Mouse (Mus musculus) bone marrow macrophage, adult 2 months (primary cell): ENCODE results near the gene Vwf. TPM values are rescaled to one million over a fixed set of nuclear protein-coding genes. Genes with fewer than 3 reads are reported as not detected.

Source experiments
- H3K27ac ChIP-seq: 2 replicates; pipeline ENCODE4 v1.5.1; 2012; ENCODE audit warnings: low read depth, low read length; ENCODE audit not compliant: insufficient read depth
- H3K4me1 ChIP-seq: 2 replicates; pipeline ENCODE4 v1.6.1; 2012; ENCODE audit warnings: low read length; ENCODE audit not compliant: control insufficient read depth, insufficient read depth
- H3K4me3 ChIP-seq: 2 replicates; pipeline ENCODE4 v1.5.1; 2012; ENCODE audit warnings: mild to moderate bottlenecking, low read length, moderate library complexity; ENCODE audit not compliant: insufficient read depth
- CTCF ChIP-seq: IDR thresholded peaks from 2 replicates; pipeline ENCODE4 v1.5.1; 2012; ENCODE audit warnings: low read depth, mild to moderate bottlenecking, low read length, moderate library complexity
- POLR2A ChIP-seq: IDR thresholded peaks from 2 replicates; pipeline ENCODE4 v1.6.1; 2012; ENCODE audit warnings: mild to moderate bottlenecking, low read depth, low read length, borderline replicate concordance
- polyA plus RNA-seq: library from polyadenylated mRNA; stranded (reverse); fragments of >200 nt; gene quantifications from 2 replicates; pipeline ENCODE4 v1.2.4, GENCODE M21; 2012; ENCODE audit not compliant: missing spikeins, insufficient read depth, insufficient read length

Gene Vwf
- polyA plus RNA-seq, 1 experiment = 11.0 TPM

GRCm38 (mm10) chr6:125515503-125516315 lies 30.9 kb upstream of the Vwf start:
- H3K4me3 ChIP-seq = no peak overlapping the region
- peak overlapping the region; percentile 63 for H3K27ac ChIP-seq
- TF ChIP-seq CTCF (no peak), POLR2A (no peak)
- H3K4me1 ChIP-seq = peaks cover 53% of the 10 kb centered on the region

GRCm38 (mm10) chr6:125521558-125522193 lies 24.9 kb upstream of the Vwf start:
- TF ChIP-seq POLR2A (no peak), CTCF (no peak)
- H3K27ac ChIP-seq = no peak overlapping the region
- no peak overlapping the region for H3K4me3 ChIP-seq
- peaks cover 11% of the 10 kb centered on the region for H3K4me1 ChIP-seq

GRCm38 (mm10) chr6:125524027-125524426 lies 22.5 kb upstream of the Vwf start:
- TF ChIP-seq POLR2A (no peak), CTCF (no peak)
- no peak overlapping the region for H3K27ac ChIP-seq
- H3K4me1 ChIP-seq = peaks cover 29% of the 10 kb centered on the region
- H3K4me3 ChIP-seq = no peak overlapping the region

GRCm38 (mm10) chr6:125526066-125526465 lies 20.5 kb upstream of the Vwf start:
- Histone ChIP-seq H3K27ac (no peak overlapping the region), H3K4me3 (no peak overlapping the region), H3K4me1 (peaks cover 37% of the 10 kb centered on the region)
- TF ChIP-seq POLR2A = no peak
- TF ChIP-seq CTCF = no peak

GRCm38 (mm10) chr6:125528614-125529200 lies 17.9 kb upstream of the Vwf start:
- H3K4me1 ChIP-seq = peaks cover 53% of the 10 kb centered on the region
- H3K4me3 ChIP-seq = no peak overlapping the region
- no peak for TF ChIP-seq CTCF
- TF ChIP-seq POLR2A = no peak
- H3K27ac ChIP-seq = no peak overlapping the region

GRCm38 (mm10) chr6:125529479-125529878 lies 17.1 kb upstream of the Vwf start:
- Histone ChIP-seq H3K4me1 (peaks cover 55% of the 10 kb centered on the region), H3K27ac (no peak overlapping the region), H3K4me3 (no peak overlapping the region)
- no peak for TF ChIP-seq POLR2A
- no peak for TF ChIP-seq CTCF

- Histone ChIP-seq H3K27ac (peak overlapping the region; percentile 33), H3K4me3 (peak overlapping the region; percentile 32), H3K4me1 (peaks cover 43% of the 10 kb centered on the region)
- TF ChIP-seq CTCF (no peak), POLR2A (no peak)
Observed at GRCm38 (mm10) chr6:125533104-125533650, 13.4 kb upstream of the Vwf start.

- H3K4me3 ChIP-seq = no peak overlapping the region
- peaks cover 46% of the 10 kb centered on the region for H3K4me1 ChIP-seq
- H3K27ac ChIP-seq = no peak overlapping the region
- TF ChIP-seq CTCF (no peak), POLR2A (no peak)
Observed at GRCm38 (mm10) chr6:125534990-125535389, 11.6 kb upstream of the Vwf start.

- H3K4me3 ChIP-seq = no peak overlapping the region
- no peak for TF ChIP-seq CTCF
- TF ChIP-seq POLR2A = no peak
- peaks cover 43% of the 10 kb centered on the region for H3K4me1 ChIP-seq
- H3K27ac ChIP-seq = peak overlapping the region; percentile 50
Observed at GRCm38 (mm10) chr6:125538469-125538868, 8.1 kb upstream of the Vwf start.

- no peak for TF ChIP-seq POLR2A
- TF ChIP-seq CTCF = no peak
- H3K4me3 ChIP-seq = no peak overlapping the region
- H3K27ac ChIP-seq = peak overlapping the region; percentile 57
- peaks cover 42% of the 10 kb centered on the region for H3K4me1 ChIP-seq
Observed at GRCm38 (mm10) chr6:125539423-125539822, 7.2 kb upstream of the Vwf start.
